Mouse (Mus musculus) liver, adult 2 months (tissue): ENCODE data around the gene 1700008P02Rik.

Source experiments
- CTCF ChIP-seq: fragments of 200-500 bp; IDR thresholded peaks from 2 replicates; pipeline ENCODE4 v1.5.1; 2011; ENCODE audit warnings: low read depth, low read length, control low read depth
- POLR2A ChIP-seq: fragments of 200-500 bp; IDR thresholded peaks from 2 replicates; pipeline ENCODE4 v1.6.1; 2011; ENCODE audit warnings: low read length, control low read depth; ENCODE audit not compliant: insufficient read depth; ENCODE audit errors: extremely low read depth

DNA sequence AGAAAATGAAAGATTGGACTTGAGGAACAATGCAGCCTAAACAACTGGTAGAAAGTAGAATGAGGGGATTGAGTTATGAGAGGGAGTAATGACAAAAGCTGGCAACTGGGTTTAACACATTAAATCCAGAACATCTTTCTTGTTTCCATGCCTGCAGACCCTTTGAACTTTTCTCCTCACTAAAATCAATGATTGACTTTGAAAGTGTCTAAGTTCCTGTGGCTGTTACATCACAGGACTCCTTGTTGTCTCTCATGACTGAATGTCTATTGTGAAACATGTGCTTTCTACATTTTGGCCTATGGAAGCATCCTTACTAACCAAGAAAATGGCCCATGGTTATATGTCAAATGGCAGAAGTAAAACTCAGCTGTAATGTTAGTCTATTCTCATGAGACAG is 2.4 kb downstream of the 1700008P02Rik start:
- TF ChIP-seq POLR2A (no peak), CTCF (no peak)
